Mouse (Mus musculus): ENCODE measurements at regions not wholly inside any gene's neighbourhood (a gene's known extent, or its start where the extent isn't known, plus 50 kb on each side); places are given as distances from the start of the nearest gene placed in this dataset.

DNA sequence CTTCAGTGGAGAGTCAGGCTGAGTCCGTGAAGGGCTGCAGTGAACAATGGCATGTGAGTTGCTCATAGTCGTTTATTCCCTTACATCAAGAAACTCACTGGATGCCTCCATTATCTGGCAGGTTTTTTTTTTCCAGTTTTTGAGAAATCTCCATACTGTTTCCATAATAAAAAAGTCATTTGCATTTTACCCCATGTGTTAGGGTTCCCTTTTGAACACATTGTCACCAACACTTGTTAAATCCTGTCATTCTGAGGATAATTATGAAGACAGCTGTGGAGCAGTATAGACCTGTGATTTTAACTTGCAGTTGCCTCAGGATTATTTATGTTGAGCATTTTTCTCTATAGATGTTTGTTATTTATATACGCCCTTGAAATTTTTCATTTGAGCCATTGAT, 475.6 kb downstream of the Dcdc2c start:
- TF ChIP-seq CTCF (IDR thresholded peaks at IDR 0.05; ENCODE audit: insufficient read depth, low read depth, low read length), result no peak
- TF ChIP-seq POLR2A (IDR thresholded peaks at IDR 0.05; ENCODE audit: insufficient read depth, low read depth, low read length), result no peak

All from olfactory bulb, adult 2 months (tissue).